Mouse (Mus musculus) forebrain, embryonic 14.5 days (tissue): ENCODE measurements at regions not wholly inside any gene's neighbourhood (a gene's known extent, or its start where the extent isn't known, plus 50 kb on each side); places are given as distances from the start of the nearest gene placed in this dataset.
A peak's percentile ranks its signal among the peaks of the same experiment; 100 is the strongest.

Source experiments
- ATAC-seq: fragments of 200-750 bp; cut with Nextera tagmentation; 2 replicates; pipeline ENCODE4 v1.8.0; 2017; ENCODE audit warnings: mild to moderate bottlenecking, moderate library complexity
- DNase-seq: peaks from one replicate; pipeline ENCODE4 v3.0.0-alpha.2; 2015; ENCODE audit warnings: low spot score
- H3K27ac ChIP-seq: fragments of 300-500 bp; sonication (generic); 2 replicates; pipeline ENCODE4 v1.5.1; 2014; ENCODE audit warnings: low read depth, mild to moderate bottlenecking, control low read depth, low read length, moderate library complexity
- H3K27me3 ChIP-seq: fragments of 300-500 bp; sonication (generic); replicated peaks from 2 replicates; pipeline ENCODE4 v1.6.1; 2014; ENCODE audit warnings: low read length, control low read depth, mixed read lengths; ENCODE audit not compliant: control insufficient read depth, insufficient read depth
- H3K36me3 ChIP-seq: fragments of 300-500 bp; sonication (generic); 2 replicates; pipeline ENCODE4 v1.6.1; 2014; ENCODE audit warnings: low read length, control low read depth; ENCODE audit not compliant: control insufficient read depth, insufficient read depth
- H3K4me1 ChIP-seq: fragments of 300-500 bp; sonication (generic); 2 replicates; pipeline ENCODE4 v1.6.1; 2014; ENCODE audit warnings: antibody characterized with exemption, low read length, control low read depth; ENCODE audit not compliant: control insufficient read depth, insufficient read depth
- H3K4me2 ChIP-seq: fragments of 300-500 bp; sonication (generic); 2 replicates; pipeline ENCODE4 v1.6.1; 2014; ENCODE audit warnings: mild to moderate bottlenecking, control low read depth, low read length
- H3K4me3 ChIP-seq: fragments of 300-500 bp; sonication (generic); 2 replicates; pipeline ENCODE4 v1.5.1; 2014; ENCODE audit warnings: low read depth, low read length, control low read depth
- H3K9ac ChIP-seq: fragments of 300-500 bp; sonication (generic); 2 replicates; pipeline ENCODE4 v1.6.1; 2014; ENCODE audit warnings: mild to moderate bottlenecking, low read length, control low read depth, moderate library complexity
- H3K9me3 ChIP-seq: fragments of 300-500 bp; sonication (generic); replicated peaks from 2 replicates; pipeline ENCODE4 v1.6.1; 2016; ENCODE audit warnings: low read length, control low read depth, mixed read lengths; ENCODE audit not compliant: control insufficient read depth
- WGBS: fragments of 180-500 bp; shearing (Covaris S2); extraction: QIAGEN DNeasy Blood & Tissue Kit; methylation state at CpG from one replicate; pipeline ENCODE4 v1.1.7; 2014; 5-methylcytosine and 5-hydroxymethylcytosine counted together

GRCm38 (mm10) chr19:52177088-52177791 is 86.9 kb upstream of the Ins1 start:
- Histone ChIP-seq H3K9me3 (no peaks in the 10 kb centered on the region), H3K36me3 (no peaks in the 10 kb centered on the region), H3K9ac (no peak overlapping the region), H3K4me3 (no peak overlapping the region), H3K4me1 (no peaks in the 10 kb centered on the region), H3K27me3 (no peaks in the 10 kb centered on the region), H3K27ac (no peak overlapping the region), H3K4me2 (no peak overlapping the region)
- DNase-seq (peak; percentile 61), ATAC-seq (peak; percentile 82)
- WGBS, result 26% methylated on average over 1 of the region's 1 CpGs

DNA sequence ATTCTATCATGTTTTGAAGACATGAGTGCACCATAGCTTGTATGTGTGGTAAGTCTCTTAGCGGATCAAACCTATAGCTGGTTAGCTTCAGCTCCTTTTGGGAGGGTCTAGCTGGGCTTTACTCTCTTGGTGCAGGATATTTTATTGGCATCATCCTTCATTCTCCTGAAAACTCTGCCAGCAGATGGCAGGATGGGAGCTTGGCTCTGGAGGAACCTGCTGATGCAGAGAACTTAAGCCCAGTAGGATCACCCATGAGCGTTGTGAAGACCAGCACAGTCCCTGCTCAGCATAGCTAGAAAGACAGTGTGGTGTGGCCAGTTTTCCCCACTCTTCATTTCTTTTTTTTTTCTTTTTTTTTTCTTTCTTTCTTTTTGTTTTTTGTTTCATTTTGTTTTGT is 70.3 kb upstream of the Ins1 start:
- DNase-seq (no peak), ATAC-seq (no peak)
- Histone ChIP-seq H3K9ac (no peak overlapping the region), H3K4me1 (no peaks in the 10 kb centered on the region), H3K9me3 (no peaks in the 10 kb centered on the region), H3K27me3 (no peaks in the 10 kb centered on the region), H3K27ac (no peak overlapping the region), H3K4me3 (no peak overlapping the region), H3K4me2 (no peak overlapping the region), H3K36me3 (no peaks in the 10 kb centered on the region)
- WGBS, result 85% methylated on average over 2 of the region's 2 CpGs

- H3K4me1 ChIP-seq, result no peaks in the 10 kb centered on the region
- no peak overlapping the region for H3K27ac ChIP-seq
- no peak overlapping the region for H3K4me2 ChIP-seq
- DNase-seq, result no peak
- no peak overlapping the region for H3K9ac ChIP-seq
- no peaks in the 10 kb centered on the region for H3K36me3 ChIP-seq
- no peak overlapping the region for H3K4me3 ChIP-seq
- H3K27me3 ChIP-seq, result no peaks in the 10 kb centered on the region
- WGBS, result 30% methylated on average over 4 of the region's 4 CpGs
- no peak for ATAC-seq
- no peaks in the 10 kb centered on the region for H3K9me3 ChIP-seq
Measured at GRCm38 (mm10) chr19:52199545-52200284, 64.4 kb upstream of the Ins1 start.

GRCm38 (mm10) chr19:52207725-52208124 is 56.4 kb upstream of the Ins1 start:
- no peaks in the 10 kb centered on the region for H3K36me3 ChIP-seq
- ATAC-seq, result no peak
- no peaks in the 10 kb centered on the region for H3K27me3 ChIP-seq
- no peak overlapping the region for H3K4me2 ChIP-seq
- no peak overlapping the region for H3K9ac ChIP-seq
- DNase-seq, result no peak
- 65% methylated on average over 2 of the region's 2 CpGs for WGBS
- H3K4me3 ChIP-seq, result no peak overlapping the region
- no peaks in the 10 kb centered on the region for H3K9me3 ChIP-seq
- no peak overlapping the region for H3K27ac ChIP-seq
- H3K4me1 ChIP-seq, result no peaks in the 10 kb centered on the region
